Mouse (Mus musculus): ENCODE results near the gene Scnn1b. TPM values are rescaled to one million over a fixed set of nuclear protein-coding genes. Genes with fewer than 3 reads are reported as not detected.

Scnn1b gene
- polyA plus RNA-seq, 1 experiment from 2014 or later: 0.23 TPM

- no peaks in the 10 kb centered on the region for H3K9me3 ChIP-seq
- no peak overlapping the region for H3K27ac ChIP-seq
- no peaks in the 10 kb centered on the region for H3K27me3 ChIP-seq
- H3K4me1 ChIP-seq: 0 out of 2 replicates have a peak, but pooled peaks cover 5% of the 10 kb centered on the region
- H3K36me3 ChIP-seq: no peaks in the 10 kb centered on the region
- WGBS: 51% methylated on average over 3 of the region's 3 CpGs
- no peak overlapping the region for H3K4me3 ChIP-seq
- no peak for ATAC-seq (ENCODE audit: insufficient number of reproducible peaks, insufficient read depth, low FRiP score, low TSS enrichment)
- no peak overlapping the region for H3K4me2 ChIP-seq (replicated peaks)
- H3K9ac ChIP-seq: no peak overlapping the region
Measured at GRCm38 (mm10) chr7:121873998-121874397, 9.2 kb downstream of the Scnn1b start.

- Histone ChIP-seq H3K9me3 (no peaks in the 10 kb centered on the region), H3K27me3 (no peaks in the 10 kb centered on the region), H3K4me1 (0 out of 2 replicates have a peak, but pooled peaks cover 5% of the 10 kb centered on the region), H3K9ac (no peak overlapping the region), H3K36me3 (no peaks in the 10 kb centered on the region), H3K4me2 (replicated peaks) (no peak overlapping the region), H3K27ac (no peak overlapping the region), H3K4me3 (no peak overlapping the region)
- WGBS: 83% methylated on average over 7 of the region's 7 CpGs
- ATAC-seq (ENCODE audit: insufficient number of reproducible peaks, insufficient read depth, low FRiP score, low TSS enrichment): no peak
Measured at GRCm38 (mm10) chr7:121874784-121875183, 9.9 kb downstream of the Scnn1b start.

- no peak for ATAC-seq (ENCODE audit: insufficient number of reproducible peaks, insufficient read depth, low FRiP score, low TSS enrichment)
- H3K27ac ChIP-seq: no peak overlapping the region
Measured at GRCm38 (mm10) chr7:121880246-121880645, 15.4 kb downstream of the Scnn1b start.

GRCm38 (mm10) chr7:121890636-121891360 is 26.0 kb downstream of the Scnn1b start:
- no peaks in the 10 kb centered on the region for H3K4me1 ChIP-seq
- H3K4me3 ChIP-seq: no peak overlapping the region
- no peak overlapping the region for H3K4me2 ChIP-seq (replicated peaks)
- H3K9me3 ChIP-seq: no peaks in the 10 kb centered on the region
- H3K36me3 ChIP-seq: no peaks in the 10 kb centered on the region
- no peak for ATAC-seq (ENCODE audit: insufficient number of reproducible peaks, insufficient read depth, low FRiP score, low TSS enrichment)
- no peaks in the 10 kb centered on the region for H3K27me3 ChIP-seq
- no peak overlapping the region for H3K9ac ChIP-seq
- WGBS: 85% methylated on average over 13 of the region's 13 CpGs
- H3K27ac ChIP-seq: no peak overlapping the region

More at GRCm38 (mm10) chr7:121880246-121880645, 15.4 kb downstream of the Scnn1b start:
- H3K9me3 ChIP-seq: no peaks in the 10 kb centered on the region
- no peaks in the 10 kb centered on the region for H3K4me1 ChIP-seq
- WGBS: 83% methylated on average over 4 of the region's 4 CpGs
- H3K4me2 ChIP-seq (replicated peaks): no peak overlapping the region
- no peaks in the 10 kb centered on the region for H3K27me3 ChIP-seq
- H3K9ac ChIP-seq: no peak overlapping the region
- no peak overlapping the region for H3K4me3 ChIP-seq
- no peaks in the 10 kb centered on the region for H3K36me3 ChIP-seq

- no peak overlapping the region for H3K4me2 ChIP-seq (replicated peaks)
- no peak overlapping the region for H3K9ac ChIP-seq
- H3K36me3 ChIP-seq: no peaks in the 10 kb centered on the region
- H3K27ac ChIP-seq: no peak overlapping the region
- 60% methylated on average over 6 of the region's 6 CpGs for WGBS
- no peak for ATAC-seq (ENCODE audit: insufficient number of reproducible peaks, insufficient read depth, low FRiP score, low TSS enrichment)
- no peak overlapping the region for H3K4me3 ChIP-seq
- H3K27me3 ChIP-seq: no peaks in the 10 kb centered on the region
- no peaks in the 10 kb centered on the region for H3K9me3 ChIP-seq
- no peaks in the 10 kb centered on the region for H3K4me1 ChIP-seq
Measured at GRCm38 (mm10) chr7:121896689-121897088, 31.9 kb downstream of the Scnn1b start.

- no peak overlapping the region for H3K27ac ChIP-seq
- no peaks in the 10 kb centered on the region for H3K36me3 ChIP-seq
- peak overlapping the region; percentile 32 for H3K4me2 ChIP-seq (replicated peaks)
- no peaks in the 10 kb centered on the region for H3K27me3 ChIP-seq
- ATAC-seq (ENCODE audit: insufficient number of reproducible peaks, insufficient read depth, low FRiP score, low TSS enrichment): no peak
- 8% methylated on average over 14 of the region's 14 CpGs for WGBS
- no peak overlapping the region for H3K9ac ChIP-seq
- H3K4me3 ChIP-seq: no peak overlapping the region
- no peaks in the 10 kb centered on the region for H3K4me1 ChIP-seq
- H3K9me3 ChIP-seq: 0 out of 2 replicates have a peak, but pooled peaks cover 2% of the 10 kb centered on the region
Measured at GRCm38 (mm10) chr7:121899311-121899710, 34.5 kb downstream of the Scnn1b start.

GRCm38 (mm10) chr7:121899940-121900339 is 35.1 kb downstream of the Scnn1b start:
- H3K27me3 ChIP-seq: no peaks in the 10 kb centered on the region
- H3K27ac ChIP-seq: no peak overlapping the region
- H3K4me2 ChIP-seq (replicated peaks): peak overlapping the region; percentile 32
- 10% methylated on average over 7 of the region's 7 CpGs for WGBS
- H3K9ac ChIP-seq: no peak overlapping the region
- no peak overlapping the region for H3K4me3 ChIP-seq
- 0 out of 2 replicates have a peak, but pooled peaks cover 2% of the 10 kb centered on the region for H3K9me3 ChIP-seq
- H3K4me1 ChIP-seq: no peaks in the 10 kb centered on the region
- no peak for ATAC-seq (ENCODE audit: insufficient number of reproducible peaks, insufficient read depth, low FRiP score, low TSS enrichment)
- H3K36me3 ChIP-seq: no peaks in the 10 kb centered on the region

GRCm38 (mm10) chr7:121902757-121903411 is 38.0 kb downstream of the Scnn1b start:
- no peak; the same call in 1 of the 2 replicates for ATAC-seq (ENCODE audit: insufficient number of reproducible peaks, insufficient read depth, low FRiP score, low TSS enrichment)
- Histone ChIP-seq H3K9me3 (0 out of 2 replicates have a peak, but pooled peaks cover 2% of the 10 kb centered on the region), H3K4me1 (no peaks in the 10 kb centered on the region), H3K27ac (no peak overlapping the region), H3K27me3 (no peaks in the 10 kb centered on the region), H3K4me3 (no peak overlapping the region), H3K36me3 (no peaks in the 10 kb centered on the region), H3K4me2 (replicated peaks) (no peak overlapping the region), H3K9ac (no peak overlapping the region)
- WGBS: 65% methylated on average over 8 of the region's 8 CpGs

- Histone ChIP-seq H3K9ac (no peak overlapping the region), H3K36me3 (no peaks in the 10 kb centered on the region), H3K4me1 (no peaks in the 10 kb centered on the region), H3K4me3 (no peak overlapping the region), H3K27ac (no peak overlapping the region), H3K27me3 (no peaks in the 10 kb centered on the region), H3K4me2 (replicated peaks) (no peak overlapping the region), H3K9me3 (0 out of 2 replicates have a peak, but pooled peaks cover 2% of the 10 kb centered on the region)
- no peak for ATAC-seq (ENCODE audit: insufficient number of reproducible peaks, insufficient read depth, low FRiP score, low TSS enrichment)
- 82% methylated on average over 4 of the region's 4 CpGs for WGBS
Measured at GRCm38 (mm10) chr7:121906879-121907278, 42.0 kb downstream of the Scnn1b start.

GRCm38 (mm10) chr7:121912250-121912649 is 47.4 kb downstream of the Scnn1b start:
- no peak overlapping the region for H3K27ac ChIP-seq
- H3K4me2 ChIP-seq (replicated peaks): no peak overlapping the region
- ATAC-seq (ENCODE audit: insufficient number of reproducible peaks, insufficient read depth, low FRiP score, low TSS enrichment): no peak
- no peaks in the 10 kb centered on the region for H3K36me3 ChIP-seq
- H3K27me3 ChIP-seq: no peaks in the 10 kb centered on the region
- H3K9ac ChIP-seq: no peak overlapping the region
- no peaks in the 10 kb centered on the region for H3K9me3 ChIP-seq
- WGBS: 75% methylated on average over 8 of the region's 8 CpGs
- H3K4me3 ChIP-seq: no peak overlapping the region
- H3K4me1 ChIP-seq: no peaks in the 10 kb centered on the region

GRCm38 (mm10) chr7:121913944-121914343 is 49.1 kb downstream of the Scnn1b start:
- Histone ChIP-seq H3K9ac (no peak overlapping the region), H3K9me3 (no peaks in the 10 kb centered on the region), H3K4me1 (no peaks in the 10 kb centered on the region), H3K36me3 (no peaks in the 10 kb centered on the region), H3K4me2 (replicated peaks) (no peak overlapping the region), H3K27ac (no peak overlapping the region), H3K4me3 (no peak overlapping the region), H3K27me3 (no peaks in the 10 kb centered on the region)
- WGBS: 72% methylated on average over 6 of the region's 6 CpGs
- no peak for ATAC-seq (ENCODE audit: insufficient number of reproducible peaks, insufficient read depth, low FRiP score, low TSS enrichment)

- Histone ChIP-seq H3K9ac (no peak overlapping the region), H3K27ac (no peak overlapping the region), H3K27me3 (no peaks in the 10 kb centered on the region), H3K9me3 (no peaks in the 10 kb centered on the region), H3K4me1 (no peaks in the 10 kb centered on the region), H3K4me3 (no peak overlapping the region), H3K4me2 (replicated peaks) (no peak overlapping the region), H3K36me3 (peaks cover 30% of the 10 kb centered on the region)
- 92% methylated on average over 7 of the region's 7 CpGs for WGBS
- no peak for ATAC-seq (ENCODE audit: insufficient number of reproducible peaks, insufficient read depth, low FRiP score, low TSS enrichment)
Measured at GRCm38 (mm10) chr7:121924361-121924760, 59.5 kb downstream of the Scnn1b start.
